In the genomic region with DNA sequence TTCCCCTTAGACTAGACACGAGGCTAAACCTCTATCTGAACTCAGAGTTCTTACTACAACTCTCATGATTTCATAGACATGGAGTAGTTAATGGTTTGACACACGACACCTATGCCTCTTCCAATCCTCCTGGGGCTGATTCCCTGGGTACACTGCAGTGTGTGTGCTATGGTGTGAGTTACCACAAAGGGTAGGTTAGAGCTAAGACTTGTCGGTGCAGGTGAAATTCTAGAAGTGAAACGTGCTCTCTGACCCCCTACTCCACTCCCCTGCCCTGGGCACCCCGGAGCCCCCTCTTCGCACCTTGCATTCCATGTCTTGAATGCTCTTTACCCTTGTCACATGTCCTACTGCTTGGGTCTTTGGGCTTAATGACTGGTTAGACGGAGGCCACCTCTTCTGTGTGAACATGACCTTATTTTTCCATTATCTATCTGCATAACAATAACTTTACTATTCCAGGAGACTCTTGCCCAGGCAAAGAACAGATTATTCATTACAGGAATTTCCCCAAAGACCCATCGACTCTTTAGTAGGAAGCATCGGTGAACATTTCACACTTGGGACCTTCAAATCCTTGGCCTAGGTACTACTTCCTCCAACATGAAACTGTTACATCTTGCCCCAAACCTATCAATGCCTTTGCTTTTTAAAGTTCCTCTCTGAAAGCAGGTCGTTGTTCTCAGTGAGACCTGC, we compare ENCODE assay signal across 18 mouse cellular contexts.
"Had no signal": no experiment of that assay in that cellular context is flagged by ENCODE, and none has a peak within 500 bp of the region (broad histone marks: within the 10 kb centered on the region; RNA-seq: fewer than 3 reads in every experiment).

No protein-coding gene starts in this region.

- H3K9ac ChIP-seq: kidney, embryonic 15.5 days; limb, embryonic 13.5 days; liver, embryonic 13.5 days; midbrain, embryonic 15.5 days; neural tube, embryonic 13.5 days had no signal

- H3K4me2 ChIP-seq: kidney, embryonic 15.5 days; limb, embryonic 13.5 days; liver, embryonic 13.5 days; midbrain, embryonic 11.5 days; midbrain, embryonic 15.5 days; neural tube, embryonic 13.5 days had no signal

- H3K9me3 ChIP-seq: kidney, embryonic 15.5 days; limb, embryonic 13.5 days; liver, embryonic 13.5 days; midbrain, embryonic 15.5 days; neural tube, embryonic 13.5 days had no signal

- DNase-seq: kidney, postnatal 14 days; kidney, postnatal 4 days; left cerebral cortex, postnatal 4 days; liver, embryonic 13.5 days; lung, adult 2 months; lung, postnatal 14 days; lung, postnatal 4 days; retina, postnatal 1 day; right cerebral cortex, postnatal 25 days; spleen, adult 18-20 months; thymus, adult 18-20 months; thymus, postnatal 36 days had no signal

- H3K4me1 ChIP-seq: midbrain, embryonic 15.5 days had no signal

- H3K4me3 ChIP-seq: kidney, embryonic 15.5 days; limb, embryonic 13.5 days; liver, embryonic 13.5 days; midbrain, embryonic 15.5 days; myocyte; neural tube, embryonic 13.5 days had no signal

- ATAC-seq: midbrain, embryonic 15.5 days had no signal

- H3K36me3 ChIP-seq: midbrain, embryonic 15.5 days had no signal

- H3K27me3 ChIP-seq: kidney, embryonic 15.5 days; limb, embryonic 13.5 days; liver, embryonic 13.5 days; midbrain, embryonic 15.5 days; neural tube, embryonic 13.5 days had no signal

- H3K27ac ChIP-seq: kidney, embryonic 15.5 days; limb, embryonic 13.5 days; liver, embryonic 13.5 days; midbrain, embryonic 15.5 days; neural tube, embryonic 13.5 days had no signal
